8 mouse cellular contexts compared by ENCODE assay signal in genomic region chr6:21214673-21215490, GRCm38 (mm10). TPM values are rescaled to one million over a fixed set of nuclear protein-coding genes. Genes with fewer than 3 reads are reported as not detected.
DNase-seq lines count a peak whose midpoint lies in the region; ATAC-seq and TF ChIP-seq lines count a peak whose summit lies in the region.

No protein-coding gene starts in this region.

- H3K9ac ChIP-seq in intestine, embryonic 14.5 days (ENCODE audit: low read length) = peak overlapping the region; percentile 55
- peak overlapping the region; percentile 74 for H3K9ac ChIP-seq in neural tube, embryonic 12.5 days

- H3K27ac ChIP-seq in gastrocnemius, adult 2 months = no peak overlapping the region
- H3K27ac ChIP-seq in intestine, embryonic 14.5 days (ENCODE audit: low read depth) = no peak overlapping the region
- peak overlapping the region; percentile 50; the same call in 1 of the 2 replicates for H3K27ac ChIP-seq in neural tube, embryonic 12.5 days

- intact Hi-C loops in gastrocnemius, adult 2 months (cut with DNase I) = no loop called here
- intact Hi-C loops in left cerebral cortex, postnatal 25 days (cut with DNase I) = loop anchor here (5.0 to 10.0 kb wide), 6 partner anchors 200 to 1448 kb away; no protein-coding TSS in a partner anchor

- 0 out of 2 replicates have a peak, but pooled peaks cover 2% of the 10 kb centered on the region for H3K4me1 ChIP-seq in intestine, embryonic 14.5 days (replicated peaks; ENCODE audit: control insufficient read depth, insufficient read depth, low read length)
- 0 out of 2 replicates have a peak, but pooled peaks cover 4% of the 10 kb centered on the region for H3K4me1 ChIP-seq in neural tube, embryonic 12.5 days

- peak overlapping the region; percentile 97 for H3K4me2 ChIP-seq in intestine, embryonic 14.5 days (ENCODE audit: low read length)
- H3K4me2 ChIP-seq in neural tube, embryonic 12.5 days (replicated peaks) = peak overlapping the region; percentile 94

- DNase-seq in gastrocnemius, adult 2 months = peak; percentile 25
- DNase-seq in gastrocnemius, adult 8-10 months (ENCODE audit: low spot score in 2 of 2) = no peak
- DNase-seq in cerebellum, postnatal 14 days = peak; percentile 81 to 87
- DNase-seq in frontal cortex, postnatal 10 days (ENCODE audit: low spot score in 2 of 2) = peak; percentile 57 to 63
- peak; percentile 83 for DNase-seq in intestine, embryonic 14.5 days (ENCODE audit: low spot score)
- peak; percentile 73 to 85 for DNase-seq in left cerebral cortex, postnatal 25 days (ENCODE audit: low spot score in 2 of 2)
- DNase-seq in spleen, postnatal 10 days (ENCODE audit: low spot score in 2 of 2) = no peak

- peak overlapping the region; percentile 68 for H3K4me3 ChIP-seq in gastrocnemius, adult 2 months
- H3K4me3 ChIP-seq in intestine, embryonic 14.5 days (ENCODE audit: low read depth, low read length) = peak overlapping the region; percentile 64
- H3K4me3 ChIP-seq in neural tube, embryonic 12.5 days = peak overlapping the region; percentile 74

- H3K27me3 ChIP-seq in intestine, embryonic 14.5 days (replicated peaks; ENCODE audit: control insufficient read depth, insufficient read depth, low read length) = peaks cover 13% of the 10 kb centered on the region
- no peaks in the 10 kb centered on the region; the same call in 1 of the 2 replicates for H3K27me3 ChIP-seq in neural tube, embryonic 12.5 days (replicated peaks)

- no peak for TF ChIP-seq CTCF in gastrocnemius, adult 2 months (IDR thresholded peaks at IDR 0.05)

- no peaks in the 10 kb centered on the region for H3K9me3 ChIP-seq in intestine, embryonic 14.5 days (ENCODE audit: control insufficient read depth, low read length)
- no peaks in the 10 kb centered on the region for H3K9me3 ChIP-seq in neural tube, embryonic 12.5 days

- no peaks in the 10 kb centered on the region for H3K36me3 ChIP-seq in intestine, embryonic 14.5 days (ENCODE audit: control insufficient read depth, insufficient read depth, low read length)
- H3K36me3 ChIP-seq in neural tube, embryonic 12.5 days = no peaks in the 10 kb centered on the region

- under 1% methylated on average over 78 of the region's 83 CpGs for WGBS in intestine, embryonic 14.5 days
- WGBS in neural tube, embryonic 12.5 days = under 1% methylated on average over 79 of the region's 83 CpGs

- peak; percentile 64 for ATAC-seq in intestine, embryonic 14.5 days (replicated peaks; ENCODE audit: low FRiP score, low TSS enrichment, low read depth)
- peak; percentile 82 for ATAC-seq in neural tube, embryonic 12.5 days (ENCODE audit: low FRiP score, low read depth)

RNA-seq across cellular contexts. Expression of gene Kcnd2, which starts 0.4 kb away (rescaled TPM):
- total RNA-seq in gastrocnemius, adult 2 months (2021) = under 1 TPM in 1 of 2 experiments, not detected in 1; 0.03 TPM
- total RNA-seq in gastrocnemius, adult 8-10 months (2022) = under 1 TPM in 2 of 4 experiments, not detected in 2; 0.05 TPM
- polyA plus RNA-seq in intestine, embryonic 14.5 days (2014; fragmentation: Nextera tagmentation; extraction: Ambion mirVana) = 1.6 and 2.2 TPM in 2 replicates
- 10 to 100 TPM; 72.2 to 78.3 TPM for total RNA-seq in left cerebral cortex, postnatal 25 days (2021)
- polyA plus RNA-seq in neural tube, embryonic 12.5 days (2016; fragmentation: Nextera tagmentation; extraction: Ambion mirVana) = 6.4 and 6.6 TPM in 2 replicates

Comparison
In these comparisons a context has a peak if more than half of its experiments do, and no peak if none do; other contexts are left out.
1. DNase-seq: peak in gastrocnemius, adult 2 months (single experiment), cerebellum, postnatal 14 days (2 of 2), frontal cortex, postnatal 10 days (2 of 2), intestine, embryonic 14.5 days (single experiment) and left cerebral cortex, postnatal 25 days (2 of 2); none in gastrocnemius, adult 8-10 months (0 of 2) and spleen, postnatal 10 days (0 of 2).
2. RNA of gene Kcnd2, which starts 0.4 kb away (total RNA-seq): 72.2 to 78.3 TPM in left cerebral cortex, postnatal 25 days; 0.05 TPM in gastrocnemius, adult 8-10 months and 0.03 TPM in gastrocnemius, adult 2 months; every median in the first group is over 10 times any median in the second.
3. Peak in every context shown above with its lines, with median percentiles within 50 percentile points of each other: H3K4me3 ChIP-seq.